8 mouse cellular contexts compared by ENCODE assay signal in the genomic region with DNA sequence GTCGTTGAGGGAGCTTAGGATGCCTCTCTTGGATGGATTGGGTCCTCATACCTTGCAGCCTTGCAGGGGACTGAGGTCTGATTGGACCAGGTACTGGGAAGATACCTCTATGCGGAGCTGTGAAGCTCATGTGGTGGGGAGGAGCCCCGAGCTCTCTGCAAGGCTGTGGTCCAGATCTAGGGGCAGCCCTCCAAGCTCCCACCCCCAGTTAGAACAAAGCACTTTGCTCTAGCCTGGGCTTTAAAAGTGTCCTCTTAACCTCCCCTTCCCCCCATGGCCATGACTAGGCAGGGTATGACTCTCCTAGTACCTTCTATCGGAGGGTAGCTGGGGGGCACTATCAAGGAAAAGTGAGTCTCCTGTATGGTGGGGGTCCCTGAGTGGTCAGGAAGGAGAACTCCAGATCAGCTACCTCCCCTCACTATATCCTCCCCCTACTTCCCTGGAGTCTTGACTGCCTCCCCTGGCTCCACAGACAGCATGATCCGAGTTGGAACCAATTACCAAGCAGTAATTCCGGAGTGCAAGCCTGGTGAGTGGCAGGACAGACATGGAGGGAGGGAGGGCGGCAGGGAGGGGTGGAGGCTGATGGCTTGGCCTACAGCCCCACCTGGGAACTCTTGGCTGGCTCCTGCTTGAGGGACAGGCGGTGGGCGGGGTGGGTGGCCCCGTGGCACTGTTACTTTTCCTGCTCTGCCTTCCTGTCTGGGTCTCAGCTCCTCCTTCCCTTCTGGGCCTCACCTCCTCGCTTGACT. TPM values are rescaled to one million over a fixed set of nuclear protein-coding genes. Genes with fewer than 3 reads are reported as not detected.
A peak's percentile ranks its signal among the peaks of the same experiment; 100 is the strongest.
DNase-seq lines count a peak whose midpoint lies in the region; ATAC-seq and TF ChIP-seq lines count a peak whose summit lies in the region.

No protein-coding gene starts in this region.

- H3K27ac ChIP-seq in lung, embryonic 16.5 days (ENCODE audit: low read length), result peak overlapping the region; percentile 6; the same call in 1 of the 2 replicates
- no peak overlapping the region for H3K27ac ChIP-seq in cortical plate, adult 2 months (ENCODE audit: insufficient read depth, low read length)
- peak overlapping the region in 1 of 2 experiments; percentile 95; a peak in 2 of 4 replicates for H3K27ac ChIP-seq in heart, embryonic 14.5 days (replicated peaks in 1 of 2; ENCODE audit: control insufficient read depth in 1 of 2, insufficient read depth in 1 of 2, low read depth in 2 of 2, low read length in 2 of 2)
- no peak overlapping the region for H3K27ac ChIP-seq in liver, embryonic 16.5 days (ENCODE audit: low read length)

- peak; percentile 27; the same call in 1 of the 2 replicates for TF ChIP-seq POLR2A in cortical plate, adult 2 months (IDR thresholded peaks at IDR 0.05; ENCODE audit: extremely low read depth, insufficient read depth, low read length)

- peaks cover 11% of the 10 kb centered on the region for H3K36me3 ChIP-seq in lung, embryonic 16.5 days (ENCODE audit: control insufficient read depth, insufficient read depth, low read length)
- peaks cover 47% of the 10 kb centered on the region for H3K36me3 ChIP-seq in heart, embryonic 14.5 days (ENCODE audit: control insufficient read depth, insufficient read depth, low read length)
- no peaks in the 10 kb centered on the region for H3K36me3 ChIP-seq in liver, embryonic 16.5 days (ENCODE audit: control insufficient read depth, insufficient read depth)

- peaks cover 50% of the 10 kb centered on the region for H3K4me1 ChIP-seq in lung, embryonic 16.5 days (replicated peaks; ENCODE audit: control insufficient read depth, insufficient read depth, low read length)
- H3K4me1 ChIP-seq in cortical plate, adult 2 months (ENCODE audit: control insufficient read depth, insufficient read depth, low read length), result no peaks in the 10 kb centered on the region; the same call in 1 of the 2 replicates
- peaks cover 35 to 45% of the 10 kb centered on the region in 2 experiments for H3K4me1 ChIP-seq in heart, embryonic 14.5 days (ENCODE audit: control insufficient read depth in 2 of 2, insufficient read depth in 2 of 2, low read length in 2 of 2)
- H3K4me1 ChIP-seq in liver, embryonic 16.5 days (ENCODE audit: control insufficient read depth, low read depth, low read length), result peaks cover 25% of the 10 kb centered on the region

- peak overlapping the region; percentile 71 for H3K4me3 ChIP-seq in lung, embryonic 16.5 days (ENCODE audit: low read length)
- H3K4me3 ChIP-seq in cortical plate, adult 2 months (ENCODE audit: insufficient read depth, low read length), result peak overlapping the region; percentile 57
- H3K4me3 ChIP-seq in heart, embryonic 14.5 days (ENCODE audit: control insufficient read depth in 1 of 2, insufficient read depth in 1 of 2, low read depth in 1 of 2, low read length in 2 of 2), result peak overlapping the region; percentile 76 to 85
- peak overlapping the region; percentile 63 for H3K4me3 ChIP-seq in liver, embryonic 16.5 days (ENCODE audit: low read depth, low read length)

- H3K9me3 ChIP-seq in lung, embryonic 16.5 days (ENCODE audit: control insufficient read depth, low read length), result peaks cover 4% of the 10 kb centered on the region; the same call in 1 of the 2 replicates
- H3K9me3 ChIP-seq in heart, embryonic 14.5 days (ENCODE audit: control insufficient read depth, low read length), result no peaks in the 10 kb centered on the region
- H3K9me3 ChIP-seq in liver, embryonic 16.5 days (replicated peaks; ENCODE audit: control insufficient read depth, low read length), result no peaks in the 10 kb centered on the region

- no peak for TF ChIP-seq CTCF in cortical plate, adult 2 months (IDR thresholded peaks at IDR 0.05; ENCODE audit: extremely low read depth, insufficient read depth, low read length)

- WGBS in lung, embryonic 16.5 days, result 4% methylated on average over 11 of the region's 11 CpGs
- 10% methylated on average over 11 of the region's 11 CpGs for WGBS in heart, embryonic 14.5 days
- WGBS in liver, embryonic 16.5 days (ENCODE audit: insufficient replicate concordance), result 16% methylated on average over 11 of the region's 11 CpGs

- H3K4me2 ChIP-seq in lung, embryonic 16.5 days (ENCODE audit: low read depth, low read length), result peak overlapping the region; percentile 95
- H3K4me2 ChIP-seq in heart, embryonic 14.5 days (ENCODE audit: low read length), result peak overlapping the region; percentile 93
- peak overlapping the region; percentile 87 for H3K4me2 ChIP-seq in liver, embryonic 16.5 days (ENCODE audit: low read depth, low read length)

- no peak for DNase-seq in lung, postnatal 25 days (ENCODE audit: low spot score)
- DNase-seq in adrenal gland, postnatal 36 days, result no peak
- DNase-seq in thymus, adult 18-20 months, result no peak
- no peak for DNase-seq in frontal cortex, postnatal 25 days (ENCODE audit: low spot score in 2 of 2)

- ATAC-seq in lung, embryonic 16.5 days (ENCODE audit: low read depth), result no peak
- ATAC-seq in heart, embryonic 14.5 days (ENCODE audit: insufficient number of reproducible peaks, insufficient read depth, low FRiP score, low read depth), result no peak
- no peak for ATAC-seq in liver, embryonic 16.5 days (ENCODE audit: low read depth)

- H3K27me3 ChIP-seq in lung, embryonic 16.5 days (ENCODE audit: control insufficient read depth, insufficient read depth, low read depth, low read length), result no peaks in the 10 kb centered on the region
- H3K27me3 ChIP-seq in heart, embryonic 14.5 days (ENCODE audit: control insufficient read depth, insufficient read depth, low read length), result no peaks in the 10 kb centered on the region
- H3K27me3 ChIP-seq in liver, embryonic 16.5 days (ENCODE audit: control insufficient read depth, insufficient read depth, low read depth, low read length), result peaks cover 39% of the 10 kb centered on the region

- H3K9ac ChIP-seq in lung, embryonic 16.5 days (ENCODE audit: low read length), result peak overlapping the region; percentile 78
- peak overlapping the region; percentile 91 for H3K9ac ChIP-seq in heart, embryonic 14.5 days (ENCODE audit: low read length)
- no peak overlapping the region for H3K9ac ChIP-seq in liver, embryonic 16.5 days (ENCODE audit: low read depth, low read length)

RNA-seq across cellular contexts. Expression of a gene that starts 2.3 kb away (rescaled TPM):
- 5.9 and 8.5 TPM in 2 replicates for polyA plus RNA-seq in lung, embryonic 16.5 days (2015; fragmentation: Nextera tagmentation; extraction: Ambion mirVana)
- polyA plus RNA-seq in cortical plate, adult 2 months (2012; rRNA removed), result 18.9 and 21.8 TPM in 2 replicates
- 6.1 and 10.7 TPM in 2 replicates for polyA plus RNA-seq in heart, embryonic 14.5 days (2014; fragmentation: Nextera tagmentation; extraction: Ambion mirVana)
- polyA plus RNA-seq in liver, embryonic 16.5 days (2015; fragmentation: Nextera tagmentation; extraction: Ambion mirVana), result 0.27 and 0.47 TPM in 2 replicates
- total RNA-seq in adrenal gland, postnatal 36 days (2021), result 1 to 10 TPM; 2.0 to 4.4 TPM

RNA-seq across cellular contexts. Expression of a gene that starts 28.5 kb away (rescaled TPM):
- polyA plus RNA-seq in lung, embryonic 16.5 days (2015; fragmentation: Nextera tagmentation; extraction: Ambion mirVana), result 54.3 and 56.1 TPM in 2 replicates
- polyA plus RNA-seq in cortical plate, adult 2 months (2012; rRNA removed), result 62.4 and 64.7 TPM in 2 replicates
- 55.9 and 58.5 TPM in 2 replicates for polyA plus RNA-seq in heart, embryonic 14.5 days (2014; fragmentation: Nextera tagmentation; extraction: Ambion mirVana)
- 22.1 TPM in 2 replicates for polyA plus RNA-seq in liver, embryonic 16.5 days (2015; fragmentation: Nextera tagmentation; extraction: Ambion mirVana)
- 10 to 100 TPM; 18.6 to 25.6 TPM for total RNA-seq in adrenal gland, postnatal 36 days (2021)

RNA-seq across cellular contexts. Expression of a gene that starts 52.1 kb away (rescaled TPM):
- 899 and 904 TPM in 2 replicates for polyA plus RNA-seq in lung, embryonic 16.5 days (2015; fragmentation: Nextera tagmentation; extraction: Ambion mirVana)
- 1,448 and 1,495 TPM in 2 replicates for polyA plus RNA-seq in cortical plate, adult 2 months (2012; rRNA removed)
- 2,457 and 2,575 TPM in 2 replicates for polyA plus RNA-seq in heart, embryonic 14.5 days (2014; fragmentation: Nextera tagmentation; extraction: Ambion mirVana)
- polyA plus RNA-seq in liver, embryonic 16.5 days (2015; fragmentation: Nextera tagmentation; extraction: Ambion mirVana), result 563 and 565 TPM in 2 replicates
- total RNA-seq in adrenal gland, postnatal 36 days (2021), result 1,000 to 10,000 TPM; 1,022 to 1,091 TPM
